Mouse (Mus musculus) kidney, adult 2 months (tissue): ENCODE data around the gene Ino80d.

Source experiments
- CTCF ChIP-seq: fragments of 200-500 bp; conservative IDR thresholded peaks from 2 replicates; pipeline ENCODE4 v1.5.1; 2011; ENCODE audit warnings: low read depth, mild to moderate bottlenecking, control low read depth, low read length, moderate library complexity, mixed read lengths; ENCODE audit not compliant: insufficient read depth, insufficient read length
- POLR2A ChIP-seq: fragments of 200-500 bp; IDR thresholded peaks from one replicate; pipeline ENCODE4 v1.6.1; 2011; ENCODE audit warnings: low read depth, low read length, control low read depth

DNA sequence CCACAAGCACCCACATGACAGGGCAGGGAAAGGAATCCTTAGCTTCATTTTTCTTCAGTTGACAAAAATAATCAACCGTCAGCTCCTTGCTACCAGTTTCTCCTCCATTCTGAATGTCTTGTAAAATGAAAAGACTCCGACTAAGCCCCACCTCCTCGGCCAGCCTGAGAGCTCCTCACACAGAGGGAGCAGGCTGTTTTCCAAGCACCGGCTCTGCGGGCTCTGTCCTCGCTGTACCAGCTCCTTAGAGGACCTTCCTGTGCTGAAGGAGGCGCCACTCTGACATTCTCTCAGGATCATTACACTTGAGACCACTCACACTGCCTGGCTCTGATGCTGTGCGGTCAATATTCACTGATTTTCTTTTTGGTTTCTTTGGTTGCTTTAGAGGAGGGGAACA, 14.3 kb downstream of the Ino80d start:
- no peak for TF ChIP-seq CTCF
- TF ChIP-seq POLR2A, result no peak
